Mouse (Mus musculus): ENCODE measurements around the gene Camk1d. TPM values are rescaled to one million over a fixed set of nuclear protein-coding genes. Genes with fewer than 3 reads are reported as not detected.

Gene Camk1d
- polyA plus RNA-seq, 1 experiment from 2014 or later: 0.84 TPM

GRCm38 (mm10) chr2:5451654-5452053, 262.7 kb downstream of the Camk1d start:
- no peak for DNase-seq (ENCODE audit: low spot score)
- H3K36me3 ChIP-seq: no peaks in the 10 kb centered on the region
- H3K27me3 ChIP-seq (ENCODE audit: low read depth, poor library complexity, severe bottlenecking): no peaks in the 10 kb centered on the region
- H3K27ac ChIP-seq: no peak overlapping the region
- H3K4me1 ChIP-seq: no peaks in the 10 kb centered on the region
- no peaks in the 10 kb centered on the region for H3K9me3 ChIP-seq (replicated peaks)
- no peak overlapping the region for H3K4me3 ChIP-seq
- WGBS: 98% methylated on average over 2 of the region's 2 CpGs

DNA sequence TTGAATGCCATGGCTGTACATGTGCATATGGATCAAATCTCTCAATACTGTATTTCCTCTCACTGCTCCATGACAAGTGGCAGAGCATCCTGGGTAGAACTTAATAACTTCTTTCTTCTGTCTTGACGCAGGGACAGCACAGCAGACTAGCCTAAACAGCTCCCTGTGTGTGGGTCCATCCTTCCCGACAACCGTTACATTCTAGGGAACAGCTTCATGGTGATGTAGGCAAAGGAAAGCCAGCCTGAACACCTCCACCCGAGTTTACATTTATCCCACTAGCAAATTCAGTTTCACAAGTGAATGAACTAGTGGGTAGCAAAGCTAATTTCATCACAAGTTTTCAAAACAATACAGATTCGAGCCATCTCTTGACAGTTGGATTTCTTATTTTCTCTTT, 269.0 kb downstream of the Camk1d start:
- DNase-seq (ENCODE audit: low spot score): no peak
- H3K9me3 ChIP-seq (replicated peaks): no peaks in the 10 kb centered on the region
- H3K27me3 ChIP-seq (ENCODE audit: low read depth, poor library complexity, severe bottlenecking): no peaks in the 10 kb centered on the region
- H3K36me3 ChIP-seq: no peaks in the 10 kb centered on the region
- 86% methylated on average over 5 of the region's 5 CpGs for WGBS
- no peaks in the 10 kb centered on the region for H3K4me1 ChIP-seq
- no peak overlapping the region for H3K4me3 ChIP-seq
- no peak overlapping the region for H3K27ac ChIP-seq

- H3K4me1 ChIP-seq: no peaks in the 10 kb centered on the region
- no peaks in the 10 kb centered on the region for H3K36me3 ChIP-seq
- 64% methylated on average over 2 of the region's 2 CpGs for WGBS
- no peaks in the 10 kb centered on the region for H3K9me3 ChIP-seq (replicated peaks)
- H3K27me3 ChIP-seq (ENCODE audit: low read depth, poor library complexity, severe bottlenecking): no peaks in the 10 kb centered on the region
- H3K4me3 ChIP-seq: no peak overlapping the region
- no peak overlapping the region for H3K27ac ChIP-seq
- DNase-seq (ENCODE audit: low spot score): no peak
These were observed 276.6 kb downstream of the Camk1d start for GRCm38 (mm10) chr2:5437690-5438089.

DNA sequence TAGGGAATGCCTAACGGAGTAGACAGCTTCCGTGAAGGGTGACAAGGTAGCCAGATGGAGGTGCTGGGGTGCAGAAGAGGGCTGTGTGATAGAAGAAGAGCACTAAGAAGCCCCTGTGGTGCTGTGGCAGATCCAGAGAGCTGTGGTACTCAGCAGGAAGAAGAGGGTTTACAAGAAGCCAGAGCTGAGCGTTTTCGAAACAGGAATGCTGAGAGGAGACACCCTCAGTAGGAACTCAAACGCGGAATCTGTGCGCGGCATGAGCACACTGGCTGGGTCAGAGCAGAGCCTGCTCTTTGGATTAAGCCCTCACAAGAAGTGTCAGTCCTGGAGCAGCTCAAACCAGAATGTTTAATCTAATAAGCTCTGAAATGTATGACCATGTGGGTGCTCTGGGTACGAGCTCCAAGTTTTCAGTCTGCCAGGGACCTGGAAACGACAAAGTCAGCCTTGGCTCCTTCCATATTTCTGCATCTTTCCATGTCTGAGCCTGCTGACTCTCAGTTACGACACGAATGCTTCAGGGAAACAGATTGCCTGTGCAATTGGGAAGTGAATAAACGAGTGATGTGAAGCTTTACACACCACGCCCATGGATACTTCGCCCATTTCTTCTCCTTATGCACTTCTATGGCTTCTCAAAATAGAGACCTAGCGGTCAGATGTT, 278.6 kb downstream of the Camk1d start:
- WGBS: 89% methylated on average over 16 of the region's 16 CpGs
- DNase-seq (ENCODE audit: low spot score): no peak
- Histone ChIP-seq H3K36me3 (no peaks in the 10 kb centered on the region), H3K9me3 (replicated peaks) (no peaks in the 10 kb centered on the region), H3K27ac (no peak overlapping the region), H3K4me3 (no peak overlapping the region), H3K4me1 (no peaks in the 10 kb centered on the region), H3K27me3 (ENCODE audit: low read depth, poor library complexity, severe bottlenecking) (no peaks in the 10 kb centered on the region)

DNA sequence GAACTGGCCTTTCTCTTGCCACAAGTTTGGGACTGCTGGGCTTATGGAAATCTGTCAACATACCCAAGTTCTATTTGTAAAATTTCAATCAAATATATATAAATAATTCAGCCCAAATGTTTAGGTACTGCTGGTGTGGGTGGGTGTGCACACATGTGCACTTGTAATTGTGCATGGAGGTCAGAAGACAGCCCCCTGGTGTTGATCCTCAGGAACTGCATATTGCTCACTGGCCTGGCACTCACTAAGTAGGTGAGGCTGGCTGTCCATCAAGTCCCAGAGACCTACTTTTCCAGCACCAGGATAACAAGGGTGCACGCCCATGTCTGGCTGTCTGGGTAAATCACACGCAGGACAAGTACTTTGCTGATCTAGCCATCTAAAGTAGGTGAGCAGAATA, 283.0 kb downstream of the Camk1d start:
- no peaks in the 10 kb centered on the region for H3K36me3 ChIP-seq
- H3K4me3 ChIP-seq: no peak overlapping the region
- peak; percentile 37 for DNase-seq (ENCODE audit: low spot score)
- no peaks in the 10 kb centered on the region for H3K4me1 ChIP-seq
- WGBS: 64% methylated on average over 2 of the region's 2 CpGs
- H3K9me3 ChIP-seq (replicated peaks): no peaks in the 10 kb centered on the region
- H3K27me3 ChIP-seq (ENCODE audit: low read depth, poor library complexity, severe bottlenecking): no peaks in the 10 kb centered on the region
- H3K27ac ChIP-seq: no peak overlapping the region

DNA sequence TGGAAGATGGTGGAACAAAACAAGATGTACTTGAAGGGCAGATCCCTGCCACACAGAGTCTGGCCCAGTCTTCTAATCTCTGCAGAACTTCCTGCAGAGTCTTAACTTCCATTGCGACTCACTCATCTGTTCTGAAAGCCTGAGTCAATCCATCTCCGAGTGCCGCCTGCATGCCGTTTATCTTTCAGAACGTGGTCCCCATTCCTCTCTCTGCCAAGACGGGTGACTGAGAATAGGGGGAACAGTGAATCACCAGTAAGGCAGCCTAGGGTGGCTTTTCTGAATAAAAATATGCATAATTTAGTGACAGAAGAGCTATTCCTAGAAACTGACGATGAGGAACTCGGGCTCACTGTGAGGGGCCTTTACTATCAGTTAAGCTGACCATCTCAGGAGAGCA, 284.4 kb downstream of the Camk1d start:
- no peak overlapping the region for H3K27ac ChIP-seq
- no peaks in the 10 kb centered on the region for H3K27me3 ChIP-seq (ENCODE audit: low read depth, poor library complexity, severe bottlenecking)
- H3K9me3 ChIP-seq (replicated peaks): no peaks in the 10 kb centered on the region
- H3K4me1 ChIP-seq: no peaks in the 10 kb centered on the region
- H3K36me3 ChIP-seq: no peaks in the 10 kb centered on the region
- WGBS: 81% methylated on average over 8 of the region's 8 CpGs
- H3K4me3 ChIP-seq: no peak overlapping the region
- DNase-seq (ENCODE audit: low spot score): no peak

- H3K27ac ChIP-seq: no peak overlapping the region
- no peak for DNase-seq (ENCODE audit: low spot score)
- no peaks in the 10 kb centered on the region for H3K4me1 ChIP-seq
- 37% methylated on average over 2 of the region's 2 CpGs for WGBS
- H3K9me3 ChIP-seq (replicated peaks): no peaks in the 10 kb centered on the region
- H3K27me3 ChIP-seq (ENCODE audit: low read depth, poor library complexity, severe bottlenecking): no peaks in the 10 kb centered on the region
- H3K4me3 ChIP-seq: no peak overlapping the region
- H3K36me3 ChIP-seq: no peaks in the 10 kb centered on the region
These were observed 288.2 kb downstream of the Camk1d start for GRCm38 (mm10) chr2:5426110-5426509.

- DNase-seq (ENCODE audit: low spot score): no peak
- 86% methylated on average over 3 of the region's 3 CpGs for WGBS
- H3K27ac ChIP-seq: no peak overlapping the region
- H3K9me3 ChIP-seq (replicated peaks): no peaks in the 10 kb centered on the region
- no peaks in the 10 kb centered on the region for H3K36me3 ChIP-seq
- H3K4me1 ChIP-seq: no peaks in the 10 kb centered on the region
- H3K27me3 ChIP-seq (ENCODE audit: low read depth, poor library complexity, severe bottlenecking): no peaks in the 10 kb centered on the region
- H3K4me3 ChIP-seq: no peak overlapping the region
These were observed 288.7 kb downstream of the Camk1d start for GRCm38 (mm10) chr2:5425612-5426011.

GRCm38 (mm10) chr2:5420621-5421196, 293.6 kb downstream of the Camk1d start:
- no peak for DNase-seq (ENCODE audit: low spot score)
- Histone ChIP-seq H3K36me3 (no peaks in the 10 kb centered on the region), H3K27ac (no peak overlapping the region), H3K27me3 (ENCODE audit: low read depth, poor library complexity, severe bottlenecking) (no peaks in the 10 kb centered on the region), H3K4me1 (no peaks in the 10 kb centered on the region), H3K9me3 (replicated peaks) (no peaks in the 10 kb centered on the region), H3K4me3 (no peak overlapping the region)
- WGBS: 55% methylated on average over 5 of the region's 5 CpGs

DNA sequence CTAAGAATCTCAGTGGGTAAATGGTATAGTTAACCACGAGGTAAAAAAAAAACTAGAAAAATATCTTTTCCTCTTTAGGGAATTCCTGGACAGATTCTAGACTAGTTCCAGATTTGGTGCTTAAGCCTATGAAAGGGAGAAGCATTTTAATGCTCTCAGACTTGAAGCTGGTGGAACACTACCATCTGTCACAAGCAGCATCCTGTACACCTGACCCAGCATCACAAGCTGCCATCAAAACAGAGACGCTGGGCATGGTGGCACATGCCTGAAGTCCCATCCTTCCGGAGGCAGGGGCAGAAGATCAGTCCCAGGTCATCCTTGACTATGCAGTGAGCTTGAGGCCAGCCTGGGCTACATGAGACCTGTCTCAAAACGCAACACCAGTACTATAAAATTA, 295.5 kb downstream of the Camk1d start:
- H3K4me3 ChIP-seq: no peak overlapping the region
- no peak for DNase-seq (ENCODE audit: low spot score)
- no peak overlapping the region for H3K27ac ChIP-seq
- no peaks in the 10 kb centered on the region for H3K4me1 ChIP-seq
- no peaks in the 10 kb centered on the region for H3K9me3 ChIP-seq (replicated peaks)
- WGBS: 91% methylated on average over 4 of the region's 4 CpGs
- no peaks in the 10 kb centered on the region for H3K27me3 ChIP-seq (ENCODE audit: low read depth, poor library complexity, severe bottlenecking)
- H3K36me3 ChIP-seq: no peaks in the 10 kb centered on the region

- 85% methylated on average over 6 of the region's 6 CpGs for WGBS
- Histone ChIP-seq H3K4me1 (no peaks in the 10 kb centered on the region), H3K4me3 (no peak overlapping the region), H3K36me3 (no peaks in the 10 kb centered on the region), H3K27ac (no peak overlapping the region), H3K9me3 (replicated peaks) (no peaks in the 10 kb centered on the region), H3K27me3 (ENCODE audit: low read depth, poor library complexity, severe bottlenecking) (no peaks in the 10 kb centered on the region)
- DNase-seq (ENCODE audit: low spot score): no peak
These were observed 296.9 kb downstream of the Camk1d start for GRCm38 (mm10) chr2:5417158-5418032.

GRCm38 (mm10) chr2:5411774-5412173, 302.5 kb downstream of the Camk1d start:
- no peak overlapping the region for H3K27ac ChIP-seq
- H3K4me1 ChIP-seq: peaks cover 11% of the 10 kb centered on the region; the same call in 1 of the 2 replicates
- no peak for DNase-seq (ENCODE audit: low spot score)
- H3K36me3 ChIP-seq: no peaks in the 10 kb centered on the region
- H3K4me3 ChIP-seq: no peak overlapping the region
- no peaks in the 10 kb centered on the region for H3K9me3 ChIP-seq (replicated peaks)
- WGBS: 47% methylated on average over 2 of the region's 2 CpGs
- no peaks in the 10 kb centered on the region for H3K27me3 ChIP-seq (ENCODE audit: low read depth, poor library complexity, severe bottlenecking)

DNA sequence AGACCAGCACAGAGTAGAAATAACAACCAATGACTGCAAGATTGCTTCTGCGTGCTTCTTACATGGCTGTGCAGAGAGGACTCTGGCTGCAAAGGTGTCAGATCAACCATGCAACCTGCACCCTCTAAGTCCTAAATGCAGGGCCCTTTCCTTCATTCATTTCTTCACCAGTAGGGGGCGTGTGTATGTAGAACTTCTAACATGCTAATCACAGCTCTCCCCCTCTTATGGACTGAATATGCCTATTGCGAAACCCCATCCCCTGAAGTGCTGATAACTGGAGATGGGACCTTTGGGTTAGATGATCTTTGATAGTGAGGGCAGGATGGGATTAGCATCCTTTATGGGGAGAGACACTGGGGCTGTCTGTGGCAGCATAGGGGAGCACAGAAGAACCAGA, 310.5 kb downstream of the Camk1d start:
- Histone ChIP-seq H3K4me3 (no peak overlapping the region), H3K9me3 (replicated peaks) (no peaks in the 10 kb centered on the region), H3K27ac (no peak overlapping the region), H3K27me3 (ENCODE audit: low read depth, poor library complexity, severe bottlenecking) (no peaks in the 10 kb centered on the region), H3K4me1 (peaks cover 6% of the 10 kb centered on the region; the same call in 1 of the 2 replicates), H3K36me3 (no peaks in the 10 kb centered on the region)
- 61% methylated on average over 3 of the region's 3 CpGs for WGBS
- no peak for DNase-seq (ENCODE audit: low spot score)

Data from limb, embryonic 10.5 days (tissue).